Mouse (Mus musculus) small intestine, adult 2 months (tissue): ENCODE results near the gene Pdss2. TPM values are rescaled to one million over a fixed set of nuclear protein-coding genes. Genes with fewer than 3 reads are reported as not detected.

Experiments
- H3K27ac ChIP-seq: fragments of 200-500 bp; 2 replicates; pipeline ENCODE4 v1.5.1; 2012; ENCODE audit warnings: low read depth, low read length, control low read depth, inconsistent platforms; ENCODE audit not compliant: insufficient read depth
- H3K27me3 ChIP-seq: fragments of 200-500 bp; 2 replicates; pipeline ENCODE4 v1.6.1; 2012; ENCODE audit warnings: mild to moderate bottlenecking, moderate library complexity, low read length, inconsistent platforms; ENCODE audit not compliant: control insufficient read depth, insufficient read depth
- H3K36me3 ChIP-seq: fragments of 200-500 bp; 2 replicates; pipeline ENCODE4 v1.6.1; 2012; ENCODE audit warnings: mild to moderate bottlenecking, low read length, control low read depth, inconsistent platforms; ENCODE audit not compliant: control insufficient read depth, insufficient read depth
- H3K4me1 ChIP-seq: fragments of 200-500 bp; 2 replicates; pipeline ENCODE4 v1.6.1; 2012; ENCODE audit warnings: low read length, inconsistent platforms, mixed read lengths; ENCODE audit not compliant: control insufficient read depth, insufficient read depth, insufficient read length
- H3K4me3 ChIP-seq: fragments of 200-500 bp; 2 replicates; pipeline ENCODE4 v1.5.1; 2012; ENCODE audit warnings: low read depth, mild to moderate bottlenecking, control low read depth, inconsistent platforms, low read length, moderate library complexity
- CTCF ChIP-seq: fragments of 200-500 bp; IDR thresholded peaks from 2 replicates; pipeline ENCODE4 v1.5.1; 2012; ENCODE audit warnings: low read depth, mild to moderate bottlenecking, control low read depth, inconsistent platforms, low read length, moderate library complexity, mixed read lengths; ENCODE audit not compliant: insufficient replicate concordance, insufficient read length; ENCODE audit errors: extremely low read depth
- POLR2A ChIP-seq: fragments of 200-500 bp; IDR thresholded peaks from 2 replicates; pipeline ENCODE4 v1.6.1; 2012; ENCODE audit warnings: low read depth, mild to moderate bottlenecking, control low read depth, inconsistent platforms, low read length, moderate library complexity
- WGBS: fragments of 180-500 bp; shearing (Covaris S2); methylation state at CpG from one replicate; pipeline ENCODE4 v1.1.7; 2018; 5-methylcytosine and 5-hydroxymethylcytosine counted together
- polyA plus RNA-seq: library from polyadenylated mRNA; depleted of rRNA; stranded (reverse); fragments of >200 nt; gene quantifications from 2 replicates; pipeline ENCODE4 v1.2.3, GENCODE M21; 2012

The Pdss2 gene
- polyA plus RNA-seq, 1 experiment: 10.5 TPM

DNA sequence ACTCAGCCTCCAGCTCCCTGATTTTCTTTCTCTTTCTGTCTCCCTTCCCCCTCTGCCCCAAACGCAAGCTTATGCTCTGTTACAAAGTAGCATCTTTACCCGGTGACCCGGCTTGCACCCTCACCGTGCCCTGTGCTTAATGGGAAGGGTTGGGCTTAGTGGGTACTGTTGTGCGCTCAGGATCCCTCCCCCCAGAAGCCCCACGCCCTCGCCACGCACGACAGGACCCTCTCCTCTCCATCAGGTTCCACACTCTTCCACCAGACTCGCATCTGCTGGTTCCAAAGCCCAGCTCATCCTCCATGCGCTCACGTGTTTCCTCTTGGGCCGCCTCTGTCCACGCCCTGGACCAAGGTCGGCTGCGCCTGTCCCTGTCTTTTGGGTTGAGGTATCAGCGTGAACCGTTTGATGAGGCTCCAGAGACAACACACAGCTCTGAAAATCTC is 46.1 kb upstream of the Pdss2 start:
- H3K4me1 ChIP-seq: peaks cover 4% of the 10 kb centered on the region
- peaks cover 49% of the 10 kb centered on the region for H3K27me3 ChIP-seq
- under 1% methylated on average over 18 of the region's 18 CpGs for WGBS
- peak overlapping the region; percentile 65 for H3K4me3 ChIP-seq
- no peak overlapping the region for H3K27ac ChIP-seq
- no peaks in the 10 kb centered on the region for H3K36me3 ChIP-seq
- no peak for TF ChIP-seq CTCF
- TF ChIP-seq POLR2A: no peak

DNA sequence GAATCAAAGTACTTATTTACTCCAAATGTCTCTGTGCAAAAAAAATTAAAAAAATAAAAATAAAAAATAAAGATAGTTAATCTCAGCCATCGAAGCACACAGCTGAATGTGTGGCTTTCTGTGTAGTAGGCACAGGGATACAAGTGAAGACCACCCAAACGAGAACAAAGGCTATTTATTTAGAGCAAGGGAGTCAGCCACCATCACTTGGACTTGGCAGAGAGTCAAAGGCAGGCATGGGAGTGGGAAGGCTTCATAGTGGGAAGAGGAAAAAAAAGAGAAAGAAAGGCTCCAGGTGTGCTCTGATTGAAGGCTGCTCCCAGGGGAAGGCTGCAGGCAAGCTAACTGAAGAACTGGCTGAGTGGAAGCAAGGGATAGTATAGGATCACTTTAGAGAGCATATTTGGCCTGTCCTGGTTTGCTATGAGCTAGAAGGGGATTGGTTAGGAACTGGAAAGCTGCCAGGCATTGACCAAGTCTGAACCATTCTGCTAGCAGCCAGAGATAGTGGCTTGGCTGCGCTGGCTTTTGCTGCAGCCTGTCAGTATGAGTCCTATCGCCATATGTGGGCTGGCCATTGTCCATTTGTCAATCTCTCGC is 40.9 kb upstream of the Pdss2 start:
- TF ChIP-seq POLR2A (no peak), CTCF (no peak)
- Histone ChIP-seq H3K27me3 (0 out of 2 replicates have a peak, but pooled peaks cover 8% of the 10 kb centered on the region), H3K36me3 (no peaks in the 10 kb centered on the region), H3K4me3 (no peak overlapping the region), H3K27ac (no peak overlapping the region), H3K4me1 (no peaks in the 10 kb centered on the region)
- 65% methylated on average over 5 of the region's 5 CpGs for WGBS

- H3K4me1 ChIP-seq: no peaks in the 10 kb centered on the region
- TF ChIP-seq CTCF: no peak
- no peak for TF ChIP-seq POLR2A
- WGBS: 93% methylated on average over 2 of the region's 2 CpGs
These were observed 21.1 kb upstream of the Pdss2 start for GRCm38 (mm10) chr10:43200206-43200605.

GRCm38 (mm10) chr10:43203865-43204264 is 17.4 kb upstream of the Pdss2 start:
- Histone ChIP-seq H3K27me3 (no peaks in the 10 kb centered on the region), H3K4me3 (no peak overlapping the region), H3K36me3 (no peaks in the 10 kb centered on the region), H3K27ac (no peak overlapping the region), H3K4me1 (no peaks in the 10 kb centered on the region)
- 77% methylated on average over 3 of the region's 3 CpGs for WGBS
- TF ChIP-seq CTCF: no peak
- TF ChIP-seq POLR2A: no peak

More at GRCm38 (mm10) chr10:43200206-43200605, 21.1 kb upstream of the Pdss2 start:
- no peak overlapping the region for H3K4me3 ChIP-seq
- no peaks in the 10 kb centered on the region for H3K27me3 ChIP-seq
- no peak overlapping the region for H3K27ac ChIP-seq
- no peaks in the 10 kb centered on the region for H3K36me3 ChIP-seq

GRCm38 (mm10) chr10:43211866-43212265 is 9.4 kb upstream of the Pdss2 start:
- WGBS: 48% methylated on average over 6 of the region's 6 CpGs
- H3K4me1 ChIP-seq: no peaks in the 10 kb centered on the region
- no peak overlapping the region for H3K27ac ChIP-seq
- no peaks in the 10 kb centered on the region for H3K27me3 ChIP-seq
- no peaks in the 10 kb centered on the region for H3K36me3 ChIP-seq
- H3K4me3 ChIP-seq: no peak overlapping the region
- TF ChIP-seq CTCF: peak; percentile 79; the same call in 1 of the 2 replicates
- no peak for TF ChIP-seq POLR2A

DNA sequence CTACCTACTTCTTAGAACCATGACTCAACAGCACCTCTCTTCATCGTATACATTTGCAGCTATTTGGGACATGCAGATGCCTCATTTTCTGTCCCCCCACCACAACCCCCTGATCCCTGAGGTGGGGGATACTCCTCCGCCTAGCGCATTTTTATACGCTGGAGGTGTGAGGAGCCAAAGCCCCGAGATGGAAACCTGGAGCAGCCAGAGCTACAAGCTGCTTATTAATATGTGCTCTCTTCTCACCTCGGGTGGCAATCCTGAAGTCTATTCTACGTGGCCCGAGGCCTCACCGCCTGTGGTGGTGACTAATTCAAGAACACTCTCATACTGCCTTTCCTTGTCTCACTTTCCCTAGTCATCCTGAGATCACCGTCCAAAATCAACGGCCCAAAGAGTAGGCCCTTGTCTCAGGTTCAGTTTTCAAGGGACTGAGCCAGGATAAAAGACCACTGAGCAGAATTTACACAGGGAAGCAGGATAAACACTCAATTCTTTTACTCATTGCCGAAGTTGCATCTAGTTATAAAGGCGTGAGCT is 3.9 kb upstream of the Pdss2 start:
- H3K36me3 ChIP-seq: no peaks in the 10 kb centered on the region
- 92% methylated on average over 13 of the region's 13 CpGs for WGBS
- H3K4me1 ChIP-seq: peaks cover 2% of the 10 kb centered on the region; the same call in 1 of the 2 replicates
- no peaks in the 10 kb centered on the region for H3K27me3 ChIP-seq
- H3K4me3 ChIP-seq: no peak overlapping the region
- TF ChIP-seq CTCF (no peak), POLR2A (no peak)
- H3K27ac ChIP-seq: no peak overlapping the region

DNA sequence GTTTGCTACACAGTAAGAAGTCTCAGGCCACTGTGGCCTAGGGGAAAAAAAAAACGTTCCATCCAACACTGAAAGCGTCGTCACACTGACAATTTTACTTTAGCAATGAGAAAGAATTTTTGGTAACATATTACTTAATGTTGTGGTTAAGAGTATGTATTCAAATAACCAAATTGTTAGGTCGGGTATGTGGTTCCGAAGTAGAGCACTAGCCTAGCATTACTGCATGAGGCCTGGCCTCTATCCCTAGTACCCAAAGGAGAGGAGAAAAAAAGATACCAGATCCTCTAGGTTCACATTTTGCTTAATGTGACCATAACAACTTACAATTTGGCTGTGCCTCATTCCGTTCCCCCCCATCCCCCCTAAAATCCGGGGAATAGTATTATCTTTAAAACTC is 807 bp upstream of the Pdss2 start:
- WGBS: 11% methylated on average over 7 of the region's 7 CpGs
- TF ChIP-seq CTCF (no peak), POLR2A (no peak)
- H3K27me3 ChIP-seq: no peaks in the 10 kb centered on the region
- peaks cover 3% of the 10 kb centered on the region; the same call in 1 of the 2 replicates for H3K4me1 ChIP-seq
- H3K36me3 ChIP-seq: no peaks in the 10 kb centered on the region
- H3K27ac ChIP-seq: peak overlapping the region; percentile 83
- peak overlapping the region; percentile 91 for H3K4me3 ChIP-seq

- H3K4me1 ChIP-seq: peaks cover 8% of the 10 kb centered on the region; the same call in 1 of the 2 replicates
- H3K27ac ChIP-seq: peak overlapping the region; percentile 81
- TF ChIP-seq POLR2A: no peak
- TF ChIP-seq CTCF: no peak
- H3K4me3 ChIP-seq: peak overlapping the region; percentile 91
- H3K36me3 ChIP-seq: no peaks in the 10 kb centered on the region
- under 1% methylated on average over 25 of the region's 25 CpGs for WGBS
- no peaks in the 10 kb centered on the region for H3K27me3 ChIP-seq
These were observed 373 bp downstream of the Pdss2 start for GRCm38 (mm10) chr10:43221659-43222058.
